Mouse (Mus musculus) macrophage (primary cell): Measurements from ENCODE around the gene Tmx1. TPM values are rescaled to one million over a fixed set of nuclear protein-coding genes. Genes with fewer than 3 reads are reported as not detected.

Source experiments
- H3K27ac ChIP-seq: fragments of 350-480 bp; formaldehyde crosslinking; 2 replicates; pipeline ENCODE4 v1.9.0; 2021
- H3K36me3 ChIP-seq: fragments of 350-480 bp; formaldehyde crosslinking; 2 replicates; pipeline ENCODE4 v1.9.0; 2021; ENCODE audit errors: inconsistent target
- H3K4me3 ChIP-seq: fragments of 350-480 bp; formaldehyde crosslinking; 2 replicates; pipeline ENCODE4 v1.9.0; 2021; ENCODE audit errors: inconsistent target
- H3K79me2 ChIP-seq: fragments of 350-480 bp; formaldehyde crosslinking; 2 replicates; pipeline ENCODE4 v1.9.0; 2021; ENCODE audit errors: inconsistent target
- WGBS: methylation state at CpG from one replicate; pipeline ENCODE4 v1.1.7; 2026; ENCODE audit warnings: inconsistent platforms; ENCODE audit not compliant: missing documents; 5-methylcytosine and 5-hydroxymethylcytosine counted together
- polyA plus RNA-seq: library from polyadenylated mRNA; stranded (reverse); fragments of 250-400 nt; gene quantifications from 3 replicates; pipeline ENCODE4 v1.2.4, GENCODE M21; 2018; ENCODE audit warnings: inconsistent platforms

The Tmx1 gene
- polyA plus RNA-seq, 1 experiment from 2014 or later: 52.4 TPM

GRCm38 (mm10) chr12:70512431-70512830 is 59.5 kb downstream of the Tmx1 start:
- no peaks in the 10 kb centered on the region for H3K36me3 ChIP-seq
- H3K27ac ChIP-seq: no peak overlapping the region
- 88% methylated on average over 2 of the region's 2 CpGs for WGBS
- H3K79me2 ChIP-seq: no peaks in the 10 kb centered on the region
- no peak overlapping the region for H3K4me3 ChIP-seq

Other genes starting within 250 kb of the Tmx1 start
- 33.2 to 54.7 TPM (median 51.6 TPM) in 3 replicates for gene Pygl, start 221.6 kb upstream of the Tmx1 start, polyA plus RNA-seq
- gene Trim9, start 105.5 kb upstream of the Tmx1 start, polyA plus RNA-seq: 0.04 to 0.05 TPM in 2 of 3 replicates, not detected in the other